Mouse (Mus musculus) neural tube, embryonic 15.5 days (tissue): ENCODE results near the gene Agpat3. TPM values are rescaled to one million over a fixed set of nuclear protein-coding genes. Genes with fewer than 3 reads are reported as not detected.

Experiments used
- ATAC-seq: fragments of 200-750 bp; cut with Nextera tagmentation; 2 replicates; pipeline ENCODE4 v1.8.0; 2017; ENCODE audit warnings: mild to moderate bottlenecking, moderate TSS enrichment, moderate library complexity; ENCODE audit not compliant: low FRiP score
- H3K27ac ChIP-seq: fragments of 300-500 bp; sonication (generic); replicated peaks from 2 replicates; pipeline ENCODE4 v1.5.1; 2015; ENCODE audit warnings: mild to moderate bottlenecking, inconsistent platforms
- H3K27me3 ChIP-seq: fragments of 300-500 bp; sonication (generic); replicated peaks from 2 replicates; pipeline ENCODE4 v1.6.1; 2015; ENCODE audit warnings: inconsistent platforms
- H3K36me3 ChIP-seq: fragments of 300-500 bp; sonication (generic); 2 replicates; pipeline ENCODE4 v1.6.1; 2015; ENCODE audit warnings: inconsistent platforms
- H3K4me1 ChIP-seq: fragments of 300-500 bp; sonication (generic); 2 replicates; pipeline ENCODE4 v1.6.1; 2015; ENCODE audit warnings: inconsistent platforms
- H3K4me2 ChIP-seq: fragments of 300-500 bp; sonication (generic); 2 replicates; pipeline ENCODE4 v1.6.1; 2015; ENCODE audit warnings: inconsistent platforms, mild to moderate bottlenecking, moderate library complexity
- H3K4me3 ChIP-seq: fragments of 300-500 bp; sonication (generic); replicated peaks from 2 replicates; pipeline ENCODE4 v1.5.1; 2015; ENCODE audit warnings: mild to moderate bottlenecking, inconsistent platforms
- H3K9ac ChIP-seq: fragments of 300-500 bp; sonication (generic); replicated peaks from 2 replicates; pipeline ENCODE4 v1.6.1; 2015; ENCODE audit warnings: mild to moderate bottlenecking, inconsistent platforms
- H3K9me3 ChIP-seq: fragments of 300-500 bp; sonication (generic); replicated peaks from 2 replicates; pipeline ENCODE4 v1.6.1; 2016; ENCODE audit warnings: inconsistent platforms
- WGBS: fragments of 180-500 bp; shearing (Covaris S2); methylation state at CpG from one replicate; pipeline ENCODE4 v1.1.7; 2015; ENCODE audit warnings: mixed read lengths; 5-methylcytosine and 5-hydroxymethylcytosine counted together
- polyA plus RNA-seq: library from polyadenylated mRNA; unstranded; fragments of >200 nt; fragmentation: Nextera tagmentation; extraction: Ambion mirVana; gene quantifications from 2 replicates; pipeline ENCODE4 v1.2.1, GENCODE M21; 2015

Agpat3 gene
- polyA plus RNA-seq, 1 experiment from 2014 or later: 77.4 TPM

GRCm38 (mm10) chr10:78320526-78320925, 31.8 kb downstream of the Agpat3 start:
- Histone ChIP-seq H3K27me3 (no peaks in the 10 kb centered on the region), H3K4me1 (peaks cover 18% of the 10 kb centered on the region), H3K27ac (no peak overlapping the region), H3K9me3 (no peaks in the 10 kb centered on the region), H3K9ac (no peak overlapping the region), H3K36me3 (peaks cover 6% of the 10 kb centered on the region; the same call in 1 of the 2 replicates), H3K4me3 (no peak overlapping the region), H3K4me2 (no peak overlapping the region)
- ATAC-seq: no peak
- 80% methylated on average over 1 of the region's 1 CpGs for WGBS

DNA sequence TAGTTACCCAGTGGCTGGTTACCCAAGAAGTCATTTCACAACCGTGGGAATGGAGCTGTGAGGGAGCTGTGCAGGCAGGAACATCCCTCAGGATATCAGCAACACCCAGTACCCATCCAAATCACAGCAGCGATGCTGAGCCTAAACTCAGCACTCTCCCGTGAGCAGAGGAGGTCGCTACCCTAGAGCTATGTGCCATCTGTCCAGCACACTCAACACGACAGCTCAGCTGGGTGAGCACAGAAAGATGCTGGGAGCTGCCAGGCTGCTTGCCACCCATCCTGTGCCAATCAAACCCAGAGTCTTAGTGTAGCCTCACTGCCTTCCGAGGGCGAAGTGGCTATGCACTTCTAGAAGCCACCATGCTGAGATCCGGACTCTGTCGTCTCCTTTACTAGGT, 32.3 kb downstream of the Agpat3 start:
- ATAC-seq: no peak
- H3K27ac ChIP-seq: no peak overlapping the region

DNA sequence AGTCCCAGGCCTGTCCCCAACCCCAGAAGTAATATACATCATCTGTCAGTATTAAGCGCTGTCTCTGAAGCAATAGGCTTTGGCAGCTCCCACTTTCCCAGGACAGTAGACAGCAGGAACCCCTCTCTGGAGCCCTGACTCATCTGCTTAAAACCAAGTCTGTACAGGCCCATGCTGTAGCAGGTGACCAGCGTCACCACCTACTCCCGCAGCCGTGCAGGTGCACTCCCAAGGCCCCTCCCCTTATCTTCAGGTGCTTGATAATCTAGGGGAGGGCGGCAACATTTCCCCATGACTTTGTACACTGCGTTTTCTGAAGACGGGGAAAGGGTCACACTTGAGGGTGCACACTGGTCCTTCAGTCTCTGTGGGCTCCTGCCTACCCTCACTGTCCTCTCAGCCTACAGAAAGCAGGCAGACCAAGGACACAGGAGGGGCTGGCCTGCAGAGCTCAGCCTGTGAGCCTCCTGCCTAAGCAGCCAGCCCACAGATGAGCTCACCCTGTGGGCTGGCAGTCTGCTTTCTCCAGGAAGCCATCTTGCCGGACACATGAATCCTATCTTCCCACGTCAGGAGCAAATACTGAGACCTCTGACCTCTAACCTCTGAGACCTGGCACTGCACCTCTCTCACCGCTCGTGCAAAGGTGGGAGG, 34.9 kb downstream of the Agpat3 start:
- Histone ChIP-seq H3K4me1 (peaks cover 14% of the 10 kb centered on the region), H3K9ac (no peak overlapping the region), H3K27me3 (no peaks in the 10 kb centered on the region), H3K4me2 (no peak overlapping the region), H3K4me3 (no peak overlapping the region), H3K9me3 (no peaks in the 10 kb centered on the region), H3K27ac (no peak overlapping the region), H3K36me3 (peaks cover 3% of the 10 kb centered on the region; the same call in 1 of the 2 replicates)
- no peak for ATAC-seq
- WGBS: 91% methylated on average over 11 of the region's 11 CpGs

More for the DNA sequence above, 32.3 kb downstream of the Agpat3 start:
- H3K27me3 ChIP-seq: no peaks in the 10 kb centered on the region
- H3K4me3 ChIP-seq: no peak overlapping the region
- H3K4me1 ChIP-seq: peaks cover 18% of the 10 kb centered on the region
- H3K9ac ChIP-seq: no peak overlapping the region
- H3K4me2 ChIP-seq: no peak overlapping the region
- H3K9me3 ChIP-seq: no peaks in the 10 kb centered on the region
- 76% methylated on average over 9 of the region's 9 CpGs for WGBS
- peaks cover 6% of the 10 kb centered on the region; the same call in 1 of the 2 replicates for H3K36me3 ChIP-seq

GRCm38 (mm10) chr10:78316228-78317087, 35.8 kb downstream of the Agpat3 start:
- peaks cover 21% of the 10 kb centered on the region; the same call in 1 of the 2 replicates for H3K4me1 ChIP-seq
- 88% methylated on average over 15 of the region's 15 CpGs for WGBS
- no peak overlapping the region for H3K9ac ChIP-seq
- peaks cover 3% of the 10 kb centered on the region; the same call in 1 of the 2 replicates for H3K36me3 ChIP-seq
- no peak overlapping the region for H3K4me3 ChIP-seq
- H3K27ac ChIP-seq: no peak overlapping the region
- H3K4me2 ChIP-seq: no peak overlapping the region
- no peak for ATAC-seq
- H3K27me3 ChIP-seq: no peaks in the 10 kb centered on the region
- H3K9me3 ChIP-seq: no peaks in the 10 kb centered on the region

DNA sequence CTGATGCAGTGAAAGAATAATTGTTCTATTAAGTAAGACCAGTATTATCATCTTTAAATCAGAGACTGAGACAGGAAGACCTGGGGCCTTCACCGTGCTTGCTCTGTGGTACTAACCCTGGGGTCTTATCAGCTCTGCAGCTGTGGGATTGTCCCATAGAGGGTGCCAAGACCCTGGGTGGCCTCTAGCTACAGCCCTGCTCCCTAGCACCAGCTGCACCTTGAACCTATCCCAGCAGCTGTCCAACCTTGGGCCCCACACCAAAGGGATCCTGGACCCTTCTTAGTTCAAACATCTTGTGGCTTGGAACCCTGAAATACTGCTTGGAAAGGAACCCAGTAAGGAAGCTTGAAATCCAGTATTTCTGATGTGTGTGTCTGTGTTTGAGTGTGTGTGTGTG, 37.1 kb downstream of the Agpat3 start:
- no peak overlapping the region for H3K9ac ChIP-seq
- H3K4me3 ChIP-seq: no peak overlapping the region
- H3K4me1 ChIP-seq: peaks cover 19% of the 10 kb centered on the region; the same call in 1 of the 2 replicates
- WGBS: 84% methylated on average over 1 of the region's 1 CpGs
- ATAC-seq: no peak
- H3K27me3 ChIP-seq: no peaks in the 10 kb centered on the region
- no peak overlapping the region for H3K4me2 ChIP-seq
- H3K9me3 ChIP-seq: no peaks in the 10 kb centered on the region
- no peak overlapping the region for H3K27ac ChIP-seq
- H3K36me3 ChIP-seq: peaks cover 3% of the 10 kb centered on the region; the same call in 1 of the 2 replicates

GRCm38 (mm10) chr10:78311886-78312635, 40.2 kb downstream of the Agpat3 start:
- peaks cover 12% of the 10 kb centered on the region; the same call in 1 of the 2 replicates for H3K4me1 ChIP-seq
- H3K27ac ChIP-seq: no peak overlapping the region
- WGBS: 78% methylated on average over 13 of the region's 13 CpGs
- H3K4me3 ChIP-seq: no peak overlapping the region
- no peak overlapping the region for H3K4me2 ChIP-seq
- ATAC-seq: no peak
- no peaks in the 10 kb centered on the region for H3K9me3 ChIP-seq
- H3K36me3 ChIP-seq: 0 out of 2 replicates have a peak, but pooled peaks cover 3% of the 10 kb centered on the region
- H3K9ac ChIP-seq: no peak overlapping the region
- H3K27me3 ChIP-seq: no peaks in the 10 kb centered on the region

DNA sequence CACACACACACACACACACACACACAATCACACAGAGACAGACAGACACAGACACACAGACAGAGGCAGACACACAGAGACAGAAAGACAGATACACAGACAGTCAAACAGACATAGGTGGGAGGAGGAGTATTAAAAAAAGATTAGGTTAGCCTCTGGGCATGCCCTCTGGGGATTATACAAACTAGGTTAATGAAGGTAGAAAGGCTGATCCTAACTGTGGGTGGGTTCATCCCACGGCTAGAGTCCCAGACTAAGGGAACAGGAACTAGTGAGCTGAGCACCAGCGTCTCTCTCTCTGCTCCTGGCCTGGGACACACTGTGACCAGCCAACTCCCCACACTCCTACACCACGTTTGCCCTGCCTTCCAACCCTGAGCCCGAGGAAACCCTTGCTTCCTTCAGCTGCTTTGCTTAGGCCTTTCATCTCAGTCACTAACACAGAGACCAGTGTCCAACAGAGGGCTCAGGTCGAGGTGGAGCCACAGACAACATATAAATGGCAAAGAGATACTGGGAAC, 41.5 kb downstream of the Agpat3 start:
- Histone ChIP-seq H3K4me3 (no peak overlapping the region), H3K9ac (no peak overlapping the region), H3K4me2 (no peak overlapping the region), H3K27me3 (no peaks in the 10 kb centered on the region), H3K4me1 (peaks cover 20% of the 10 kb centered on the region), H3K9me3 (no peaks in the 10 kb centered on the region), H3K36me3 (0 out of 2 replicates have a peak, but pooled peaks cover under 1% of the 10 kb centered on the region), H3K27ac (no peak overlapping the region)
- ATAC-seq: no peak
- WGBS: 68% methylated on average over 5 of the region's 5 CpGs

DNA sequence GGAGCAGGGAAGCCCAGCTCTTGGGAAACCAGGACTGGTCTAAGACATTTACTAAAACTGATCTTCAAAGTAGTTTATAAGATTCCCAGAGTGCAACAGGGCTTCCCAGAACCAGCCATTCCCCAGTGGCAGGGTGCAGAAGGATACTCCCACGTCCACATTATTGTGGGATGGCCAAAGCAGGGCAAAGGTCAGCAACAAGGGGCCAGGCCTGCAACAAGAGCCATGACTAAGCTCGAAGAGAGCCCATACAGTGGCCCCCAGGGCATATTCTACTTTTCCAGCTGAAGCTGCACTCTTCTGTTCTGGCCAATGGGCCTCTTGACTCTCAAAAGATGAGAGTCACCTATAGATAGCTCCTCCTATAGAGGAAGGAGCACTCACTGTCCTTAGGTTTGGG, 43.7 kb downstream of the Agpat3 start:
- H3K27ac ChIP-seq: no peak overlapping the region
- H3K27me3 ChIP-seq: no peaks in the 10 kb centered on the region
- no peaks in the 10 kb centered on the region for H3K9me3 ChIP-seq
- H3K4me3 ChIP-seq: no peak overlapping the region
- H3K9ac ChIP-seq: no peak overlapping the region
- peaks cover 20% of the 10 kb centered on the region for H3K4me1 ChIP-seq
- H3K36me3 ChIP-seq: peaks cover 1% of the 10 kb centered on the region; the same call in 1 of the 2 replicates
- no peak for ATAC-seq
- no peak overlapping the region for H3K4me2 ChIP-seq
- WGBS: 68% methylated on average over 2 of the region's 2 CpGs

- Histone ChIP-seq H3K9me3 (no peaks in the 10 kb centered on the region), H3K4me3 (no peak overlapping the region), H3K27me3 (no peaks in the 10 kb centered on the region), H3K9ac (no peak overlapping the region), H3K4me1 (peaks cover 20% of the 10 kb centered on the region), H3K36me3 (peaks cover 4% of the 10 kb centered on the region; the same call in 1 of the 2 replicates), H3K27ac (no peak overlapping the region), H3K4me2 (no peak overlapping the region)
- ATAC-seq: no peak
- 97% methylated on average over 3 of the region's 3 CpGs for WGBS
Observed at GRCm38 (mm10) chr10:78307391-78307790, 44.9 kb downstream of the Agpat3 start.

- 46% methylated on average over 4 of the region's 4 CpGs for WGBS
- peaks cover 4% of the 10 kb centered on the region; the same call in 1 of the 2 replicates for H3K36me3 ChIP-seq
- peaks cover 11% of the 10 kb centered on the region for H3K4me1 ChIP-seq
- H3K27me3 ChIP-seq: no peaks in the 10 kb centered on the region
- no peaks in the 10 kb centered on the region for H3K9me3 ChIP-seq
- H3K27ac ChIP-seq: no peak overlapping the region
- no peak overlapping the region for H3K4me2 ChIP-seq
- no peak overlapping the region for H3K9ac ChIP-seq
- no peak overlapping the region for H3K4me3 ChIP-seq
- no peak for ATAC-seq
Observed at GRCm38 (mm10) chr10:78306027-78306426, 46.3 kb downstream of the Agpat3 start.

- H3K9ac ChIP-seq: no peak overlapping the region
- H3K4me3 ChIP-seq: no peak overlapping the region
- no peaks in the 10 kb centered on the region for H3K9me3 ChIP-seq
- peaks cover 4% of the 10 kb centered on the region; the same call in 1 of the 2 replicates for H3K36me3 ChIP-seq
- H3K4me1 ChIP-seq: peaks cover 8% of the 10 kb centered on the region
- no peaks in the 10 kb centered on the region for H3K27me3 ChIP-seq
- H3K4me2 ChIP-seq: no peak overlapping the region
- ATAC-seq: no peak
- no peak overlapping the region for H3K27ac ChIP-seq
- WGBS: 75% methylated on average over 3 of the region's 3 CpGs
Observed at GRCm38 (mm10) chr10:78304996-78305395, 47.3 kb downstream of the Agpat3 start.
